Mouse (Mus musculus) heart, adult 10 weeks (tissue): ENCODE data around the gene Gm2016. TPM values are rescaled to one million over a fixed set of nuclear protein-coding genes. Genes with fewer than 3 reads are reported as not detected.

Experiments
- polyA plus RNA-seq: library from polyadenylated mRNA; stranded (reverse); fragments of 350-450 nt; fragmentation: Illumina TruSeq; extraction: RNeasy Lipid Tissue Mini Kit (QIAGEN cat#74804); gene quantifications from one replicate; pipeline ENCODE4 v1.2.3, GENCODE M21; 2014; ENCODE audit warnings: low read depth, low replicate concordance

Gm2016 gene
- not detected for polyA plus RNA-seq

GRCm38 (mm10) chr12:87873772-87874171 lies at the start of gene Gm2016:
Gene Gm2016, plus strand, starts transcription at chr12:87874072.

GRCm38 (mm10) chr12:87842239-87842638 lies 31.6 kb upstream of the Gm2016 start, which contains the start of gene Gm2001:
Gene Gm2001, minus strand, starts transcription at chr12:87842339.

GRCm38 (mm10) chr12:87895070-87895469 lies 21.2 kb downstream of the Gm2016 start, which contains the start of gene Gm2022:
Gene Gm2022, plus strand, starts transcription at chr12:87895370.

GRCm38 (mm10) chr12:87919721-87920120 lies 45.8 kb downstream of the Gm2016 start, which contains the start of gene Gm2035:
Gene Gm2035, minus strand, starts transcription at chr12:87919857.

Other genes starting within 250 kb of the Gm2016 start
- not detected for gene Gm16381, start 229.5 kb upstream of the Gm2016 start, polyA plus RNA-seq
- not detected for gene Gm21319, start 98.3 kb upstream of the Gm2016 start, polyA plus RNA-seq
- not detected for gene Gm21936, start 78.6 kb upstream of the Gm2016 start, polyA plus RNA-seq
- gene BB287469, start 57.5 kb upstream of the Gm2016 start, polyA plus RNA-seq: not detected
- not detected for gene Gm2001, start 31.7 kb upstream of the Gm2016 start, polyA plus RNA-seq
- not detected for gene Gm2022, start 21.3 kb downstream of the Gm2016 start, polyA plus RNA-seq
- gene Gm2035, start 45.8 kb downstream of the Gm2016 start, polyA plus RNA-seq: not detected
- gene Gm2042, start 80.0 kb downstream of the Gm2016 start, polyA plus RNA-seq: not detected
- gene Gm2075, start 137.8 kb downstream of the Gm2016 start, polyA plus RNA-seq: not detected
- gene Gm6803, start 144.7 kb downstream of the Gm2016 start, polyA plus RNA-seq: not detected
- not detected for gene Gm2056, start 152.9 kb downstream of the Gm2016 start, polyA plus RNA-seq
- not detected for gene Gm16368, start 209.6 kb downstream of the Gm2016 start, polyA plus RNA-seq